Mouse (Mus musculus) C2C12 (cell line): ENCODE results near the gene Grin2a.

Source experiments
- CTCF ChIP-seq: IDR thresholded peaks from one replicate; pipeline ENCODE4 v1.5.1; 2011; ENCODE audit not compliant: control insufficient read depth, insufficient read depth, insufficient read length
- MYOD1 ChIP-seq: IDR thresholded peaks from one replicate; pipeline ENCODE4 v1.6.1; 2011; ENCODE audit warnings: low read depth; ENCODE audit not compliant: control insufficient read depth, insufficient read length
- MYOG ChIP-seq: IDR thresholded peaks from one replicate; pipeline ENCODE4 v1.6.1; 2011; ENCODE audit not compliant: control insufficient read depth, insufficient read length; ENCODE audit errors: extremely low read depth
- USF1 ChIP-seq: IDR thresholded peaks from one replicate; pipeline ENCODE4 v1.6.1; 2011; ENCODE audit warnings: low read depth, mild to moderate bottlenecking, control low read depth, moderate library complexity

DNA sequence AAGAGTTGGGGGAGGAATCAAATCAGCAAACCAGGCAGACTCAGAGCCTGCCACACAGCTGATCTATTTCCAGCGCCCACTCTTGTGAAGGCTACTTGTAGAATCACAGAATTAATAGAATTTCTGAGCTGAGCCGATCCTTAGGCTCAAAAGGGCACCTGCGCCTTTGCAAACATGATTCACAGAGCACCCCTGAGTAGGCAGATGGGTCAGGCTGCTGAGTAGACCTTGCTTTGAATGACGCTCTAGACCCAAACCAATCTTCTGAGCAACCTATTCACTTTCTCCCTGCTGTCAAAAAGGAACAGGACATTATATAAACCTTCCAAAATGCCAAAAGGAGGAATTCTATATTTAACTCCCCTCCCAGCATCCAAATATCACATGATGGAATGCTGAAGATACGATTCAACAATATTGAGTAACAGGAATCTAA, 41.9 kb downstream of the Grin2a start:
- TF ChIP-seq CTCF (no peak), MYOD1 (no peak), MYOG (no peak), USF1 (no peak)
